Mouse (Mus musculus) spleen, adult 2 months (tissue): ENCODE data around the gene Gm43302. TPM values are rescaled to one million over a fixed set of nuclear protein-coding genes. Genes with fewer than 3 reads are reported as not detected.
"Not testable (repeated sequence)": the region's sequence is repeated elsewhere in the genome, so short reads cannot be mapped to it uniquely, and the experiment has no call there.

Source experiments
- DNase-seq, 2 experiments: peaks; one replicate each; pipeline versions ENCODE4 v3.0.0 to v3.0.0-alpha.2; 2012 to 2021; ENCODE audit warnings: low spot score in 2 of 2, low read depth in 1 of 2
- H3K27ac ChIP-seq: fragments of 200-500 bp; 2 replicates; pipeline ENCODE4 v1.5.1; 2012; ENCODE audit warnings: low read length, inconsistent platforms; ENCODE audit not compliant: insufficient read depth
- H3K27me3 ChIP-seq: fragments of 200-500 bp; 2 replicates; pipeline ENCODE4 v1.6.1; 2012; ENCODE audit warnings: mild to moderate bottlenecking, moderate library complexity, low read length, inconsistent platforms; ENCODE audit not compliant: control insufficient read depth, insufficient read depth
- H3K36me3 ChIP-seq: fragments of 200-500 bp; 2 replicates; pipeline ENCODE4 v1.6.1; 2012; ENCODE audit warnings: mild to moderate bottlenecking, low read length, inconsistent platforms; ENCODE audit not compliant: control insufficient read depth, insufficient read depth
- H3K4me1 ChIP-seq: fragments of 200-500 bp; 2 replicates; pipeline ENCODE4 v1.6.1; 2011; ENCODE audit warnings: inconsistent platforms; ENCODE audit not compliant: control insufficient read depth, insufficient read depth, insufficient read length
- H3K4me3 ChIP-seq: fragments of 200-500 bp; 2 replicates; pipeline ENCODE4 v1.5.1; 2011; ENCODE audit warnings: mild to moderate bottlenecking, inconsistent platforms; ENCODE audit not compliant: insufficient read depth, insufficient read length; ENCODE audit errors: extremely low read depth
- CTCF ChIP-seq: fragments of 200-500 bp; IDR thresholded peaks from 2 replicates; pipeline ENCODE4 v1.5.1; 2011; ENCODE audit warnings: mild to moderate bottlenecking, inconsistent platforms; ENCODE audit not compliant: insufficient read depth, insufficient read length, insufficient replicate concordance; ENCODE audit errors: extremely low read depth
- POLR2A ChIP-seq: fragments of 200-500 bp; IDR thresholded peaks from 2 replicates; pipeline ENCODE4 v1.6.1; 2011; ENCODE audit warnings: low read depth, low read length, inconsistent platforms
- WGBS: fragments of 180-500 bp; shearing (Covaris S2); methylation state at CpG from one replicate; pipeline ENCODE4 v1.1.7; 2018; 5-methylcytosine and 5-hydroxymethylcytosine counted together
- polyA plus RNA-seq: library from polyadenylated mRNA; depleted of rRNA; stranded (reverse); fragments of >200 nt; gene quantifications from 2 replicates; pipeline ENCODE4 v1.2.3, GENCODE M21; 2012; rRNA removed

The Gm43302 gene
- polyA plus RNA-seq, result 1.0 and 1.2 TPM in 2 replicates

DNA sequence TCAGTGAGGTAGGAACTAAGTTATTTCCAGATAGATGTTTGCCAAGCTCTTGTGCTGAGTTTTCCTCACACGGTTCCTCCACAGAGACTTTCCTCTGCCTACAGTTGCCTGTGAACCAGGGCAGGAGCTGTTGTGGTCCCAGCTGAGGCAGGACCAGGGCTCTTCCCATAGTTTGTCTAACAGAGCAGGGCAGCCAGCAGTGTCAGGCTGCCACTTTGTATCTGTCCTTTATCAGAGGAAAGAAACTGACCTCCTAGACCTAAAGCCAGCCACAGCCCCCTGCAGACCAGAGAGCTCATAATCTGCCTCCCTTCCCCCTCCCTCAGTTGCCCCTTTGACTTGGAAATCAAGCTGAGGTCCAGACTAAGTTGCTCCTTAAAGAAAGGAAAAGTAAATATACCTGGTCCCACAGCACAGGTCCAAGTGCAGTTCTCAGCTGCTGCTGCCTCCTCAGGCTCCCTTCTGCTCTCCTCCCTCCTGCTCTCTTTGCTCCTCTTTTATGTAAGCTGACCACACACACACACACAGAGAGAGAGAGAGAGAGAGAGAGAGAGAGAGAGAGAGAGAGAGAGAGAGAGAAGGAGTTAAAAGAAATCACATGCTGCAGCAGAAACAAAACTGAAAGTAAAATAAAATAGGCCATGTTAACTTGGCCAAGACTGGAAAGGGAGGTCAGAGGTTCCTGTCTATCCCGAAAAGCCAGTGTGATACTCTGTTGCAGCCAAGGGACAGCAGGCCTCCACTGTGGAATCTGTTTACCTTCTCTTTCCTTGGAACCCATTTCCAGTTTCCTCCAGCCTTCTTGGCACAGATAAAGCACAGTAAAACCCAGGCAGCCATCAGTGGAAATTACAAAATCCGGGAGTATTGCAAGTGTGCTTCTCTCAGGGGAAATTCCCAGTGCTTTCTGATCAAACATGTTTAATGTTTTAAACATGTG, at the start of gene Gm43302, which contains the start of gene Gbp6:
Gm43302 (minus strand) TSS at position 470 of the 940 bp plus-strand sequence.
Gbp6 (minus strand) TSS at position 473 of the 940 bp plus-strand sequence.
- not testable (repeated sequence) for H3K27me3 ChIP-seq, H3K4me1 ChIP-seq, H3K36me3 ChIP-seq, DNase-seq
- H3K27ac ChIP-seq, result peak within 1 kb of the TSS; percentile 47
- peak within 1 kb of the TSS; percentile 33 for H3K4me3 ChIP-seq
- WGBS, result 44% methylated on average over 3 of the region's 3 CpGs

- H3K36me3 ChIP-seq, result no peaks in the 10 kb centered on the region
- 85% methylated on average over 2 of the region's 2 CpGs for WGBS
- H3K27me3 ChIP-seq, result no peaks in the 10 kb centered on the region
- TF ChIP-seq CTCF (no peak), POLR2A (no peak)
- H3K4me1 ChIP-seq, result peaks cover 3% of the 10 kb centered on the region; the same call in 1 of the 2 replicates
- no peak for DNase-seq
- H3K4me3 ChIP-seq, result no peak overlapping the region
- no peak overlapping the region for H3K27ac ChIP-seq
Measured at GRCm38 (mm10) chr5:105341281-105341680, 47.8 kb upstream of the Gm43302 start.

DNA sequence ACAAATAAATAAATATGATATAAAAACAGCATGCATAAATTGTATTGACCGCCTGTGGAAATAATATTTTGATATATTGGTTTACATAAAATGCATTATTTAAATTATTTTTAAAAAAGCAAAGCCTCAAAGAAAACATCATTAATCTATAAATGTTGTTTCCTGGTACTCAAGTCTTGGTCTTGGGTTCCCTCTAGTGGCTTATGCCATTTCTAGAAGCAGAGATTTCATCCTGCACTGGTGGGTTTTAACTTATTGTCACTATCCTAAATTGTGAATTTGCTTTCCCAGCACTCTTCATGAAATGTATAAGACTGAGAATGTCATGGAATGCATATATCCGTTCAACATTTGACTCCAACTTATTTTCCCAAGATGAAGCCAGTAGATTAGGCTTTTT, 29.0 kb upstream of the Gm43302 start:
- no peaks in the 10 kb centered on the region for H3K36me3 ChIP-seq
- H3K4me1 ChIP-seq, result no peaks in the 10 kb centered on the region
- no peak for TF ChIP-seq CTCF
- no peak for TF ChIP-seq POLR2A
- peak in 1 of 2 experiments; percentile 4 for DNase-seq
- 66% methylated on average over 2 of the region's 2 CpGs for WGBS
- no peak overlapping the region for H3K27ac ChIP-seq
- H3K4me3 ChIP-seq, result no peak overlapping the region
- H3K27me3 ChIP-seq, result no peaks in the 10 kb centered on the region

DNA sequence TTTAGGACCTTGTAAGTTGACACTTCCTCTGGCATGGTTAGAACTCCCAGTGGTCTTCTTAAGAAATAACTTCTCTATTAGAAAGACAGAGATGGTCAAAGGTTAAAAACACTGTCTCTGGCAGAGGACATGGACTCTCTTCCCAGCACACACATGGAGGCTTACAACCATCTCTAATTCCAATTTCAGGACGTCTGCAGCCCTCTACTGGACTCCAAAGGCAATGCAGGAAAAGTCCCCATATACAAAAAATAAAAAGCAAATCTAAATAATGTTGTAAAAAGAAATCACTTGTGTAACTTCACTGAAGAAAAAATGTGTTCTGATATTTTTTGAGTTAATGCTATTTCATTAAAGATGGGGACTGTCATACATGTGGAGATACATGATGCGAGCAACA, 17.4 kb upstream of the Gm43302 start:
- Histone ChIP-seq H3K27me3 (no peaks in the 10 kb centered on the region), H3K4me1 (no peaks in the 10 kb centered on the region), H3K4me3 (no peak overlapping the region), H3K27ac (no peak overlapping the region), H3K36me3 (no peaks in the 10 kb centered on the region)
- no peak for DNase-seq
- 82% methylated on average over 2 of the region's 2 CpGs for WGBS
- TF ChIP-seq POLR2A (no peak), CTCF (no peak)

DNA sequence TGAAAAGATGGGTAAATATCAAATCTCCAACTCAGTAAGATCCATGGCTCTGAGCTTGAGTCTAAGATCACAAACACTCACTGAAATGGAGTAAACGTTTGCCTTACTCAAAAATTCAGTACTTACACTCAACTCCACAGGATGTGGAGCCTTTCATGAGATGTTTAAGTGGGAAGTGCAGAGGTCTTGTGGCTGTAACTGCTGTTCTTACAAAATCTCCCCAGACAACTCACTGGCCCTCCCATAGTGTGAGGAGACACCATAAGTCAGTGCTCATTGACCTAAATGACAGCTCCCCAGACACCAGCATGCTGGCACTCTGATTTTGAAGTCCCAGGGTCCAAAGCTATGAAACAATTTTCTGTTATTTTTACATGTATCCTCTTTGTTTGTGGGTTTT, 15.7 kb upstream of the Gm43302 start:
- not testable (repeated sequence) for H3K27ac ChIP-seq, DNase-seq, H3K27me3 ChIP-seq, H3K4me3 ChIP-seq, H3K36me3 ChIP-seq, H3K4me1 ChIP-seq
- 47% methylated on average over 1 of the region's 1 CpGs for whole genome bisulfite sequencing

- not testable (repeated sequence) for H3K27me3 ChIP-seq, H3K36me3 ChIP-seq, DNase-seq, H3K4me3 ChIP-seq, H3K27ac ChIP-seq, H3K4me1 ChIP-seq
Measured at GRCm38 (mm10) chr5:105306946-105307345, 13.5 kb upstream of the Gm43302 start.

DNA sequence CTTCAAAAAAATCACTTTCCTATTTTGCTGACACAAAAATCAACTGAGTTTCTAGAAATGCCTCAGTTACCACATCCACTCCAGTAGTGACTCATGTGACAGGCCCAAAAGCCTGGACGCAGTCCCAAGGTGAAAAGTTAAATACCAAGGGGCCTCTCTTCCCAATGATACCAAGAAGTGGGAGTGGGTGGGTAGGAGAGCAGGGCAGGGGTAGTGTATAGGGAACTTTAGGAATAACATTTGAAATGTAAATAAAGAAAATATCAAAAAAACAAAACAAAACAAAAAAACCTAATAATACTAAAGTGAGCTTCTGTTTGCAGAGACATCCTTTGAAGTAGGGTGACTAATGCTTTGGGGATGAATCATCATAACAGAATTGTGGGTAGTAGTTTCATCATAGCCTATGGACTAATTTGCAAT, 12.7 kb upstream of the Gm43302 start:
- Histone ChIP-seq H3K27ac (no peak overlapping the region), H3K4me1 (no peaks in the 10 kb centered on the region), H3K4me3 (no peak overlapping the region), H3K36me3 (no peaks in the 10 kb centered on the region), H3K27me3 (no peaks in the 10 kb centered on the region)
- WGBS, result 80% methylated on average over 1 of the region's 1 CpGs
- TF ChIP-seq POLR2A (no peak), CTCF (no peak)
- DNase-seq, result no peak

GRCm38 (mm10) chr5:105305671-105306070, 12.2 kb upstream of the Gm43302 start:
- not testable (repeated sequence) for H3K27me3 ChIP-seq, H3K4me1 ChIP-seq, H3K4me3 ChIP-seq, DNase-seq, H3K27ac ChIP-seq, H3K36me3 ChIP-seq
- WGBS, result 78% methylated on average over 4 of the region's 4 CpGs
